In the genomic region with DNA sequence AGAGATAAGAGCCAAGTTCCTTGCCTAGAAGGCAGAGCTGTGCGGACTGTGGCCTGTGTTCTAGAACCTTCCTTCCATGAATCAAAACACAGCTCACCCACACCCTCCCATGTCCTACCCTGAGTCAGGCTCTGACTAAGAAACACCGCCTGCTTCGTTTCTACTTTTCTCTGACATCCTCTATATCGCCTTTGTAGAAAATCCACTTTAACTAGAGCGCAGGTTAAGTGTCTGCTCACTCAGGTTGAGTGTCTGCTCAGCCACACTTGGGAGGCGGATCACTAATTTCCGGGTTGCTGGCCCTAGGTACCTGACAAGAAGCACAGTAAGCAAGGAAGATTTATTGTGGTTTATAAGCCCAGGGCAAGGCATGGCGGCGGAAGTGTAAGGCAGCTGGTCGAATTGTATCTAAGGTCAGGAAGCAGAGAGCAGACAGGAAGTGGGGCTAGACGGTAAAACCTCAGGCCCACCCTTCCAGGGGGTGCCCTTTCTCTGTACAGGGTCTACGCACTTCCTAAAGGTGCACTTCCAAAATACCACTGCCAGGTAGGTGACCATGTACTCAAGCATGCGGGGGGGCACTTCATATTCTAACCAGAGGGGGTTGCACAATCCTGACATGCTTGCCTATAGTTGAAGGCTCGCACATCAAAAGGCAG, we compare ENCODE assay signal across 9 mouse cellular contexts.
DNase-seq lines count a peak whose midpoint lies in the region; ATAC-seq lines count a peak whose summit lies in the region.
"Had no signal": no experiment of that assay in that cellular context is flagged by ENCODE, and none has a peak within 500 bp of the region (broad histone marks: within the 10 kb centered on the region; RNA-seq: fewer than 3 reads in every experiment).

No protein-coding gene starts in this region.

- WGBS in heart, embryonic 16.5 days = 59% methylated on average over 14 of the region's 14 CpGs

- H3K4me3 ChIP-seq in heart, embryonic 16.5 days (ENCODE audit: low read length) = no peak overlapping the region

- DNase-seq in heart, postnatal 4 days = no peak
- peak; percentile 18 for DNase-seq in c-Kit-positive CD71-negative TER-119-negative erythroid progenitor cells, embryonic 14.5 days (ENCODE audit: low read depth)
- DNase-seq in kidney, postnatal 36 days = peak; percentile 13 to 21
- peak; percentile 19 for DNase-seq in neural tube, embryonic 10.5 days (ENCODE audit: extremely low spot score, low spot score)
- no peak for DNase-seq in Muller cell, postnatal 12 days (ENCODE audit: inconsistent ontology term)
- DNase-seq in left cerebral cortex, adult 9 months (ENCODE audit: low spot score in 2 of 2) = no peak
- no peak for DNase-seq in right cerebral cortex, adult 18-20 months

- peaks cover 17% of the 10 kb centered on the region for H3K4me1 ChIP-seq in heart, embryonic 16.5 days (ENCODE audit: control insufficient read depth, insufficient read depth, low read length)

- H3K36me3 ChIP-seq in heart, embryonic 16.5 days (ENCODE audit: control insufficient read depth, insufficient read depth) = no peaks in the 10 kb centered on the region

- H3K4me2 ChIP-seq in heart, embryonic 16.5 days (ENCODE audit: low read depth, low read length) = no peak overlapping the region

- ATAC-seq in heart, embryonic 16.5 days (replicated peaks; ENCODE audit: extremely low read depth, insufficient read depth, low FRiP score) = no peak; the same call in 1 of the 2 replicates

- peak overlapping the region; percentile 37 for H3K27ac ChIP-seq in heart, embryonic 16.5 days (ENCODE audit: low read length)

- H3K27me3 ChIP-seq in heart, embryonic 16.5 days (ENCODE audit: control insufficient read depth, insufficient read depth, low read length) = no peaks in the 10 kb centered on the region
- H3K27me3 ChIP-seq: Patski had no signal

- H3K9ac ChIP-seq in heart, embryonic 16.5 days (ENCODE audit: low read length) = no peak overlapping the region

- no peaks in the 10 kb centered on the region for H3K9me3 ChIP-seq in heart, embryonic 16.5 days (replicated peaks; ENCODE audit: control insufficient read depth, low read length)

Comparison
In these comparisons a context has a peak if more than half of its experiments do, and no peak if none do; other contexts are left out.
1. DNase-seq: peak in c-Kit-positive CD71-negative TER-119-negative erythroid progenitor cells, embryonic 14.5 days (single experiment), kidney, postnatal 36 days (2 of 2) and neural tube, embryonic 10.5 days (single experiment); none in heart, postnatal 4 days (single experiment), Muller cell, postnatal 12 days (single experiment), left cerebral cortex, adult 9 months (0 of 2) and right cerebral cortex, adult 18-20 months (single experiment).